Mouse (Mus musculus) neutrophil, adult 5-6 weeks (primary cell): ENCODE measurements around the gene Six2. TPM values are rescaled to one million over a fixed set of nuclear protein-coding genes. Genes with fewer than 3 reads are reported as not detected.
"Not testable (repeated sequence)": the region's sequence is repeated elsewhere in the genome, so short reads cannot be mapped to it uniquely, and the experiment has no call there.

Source experiments
- ATAC-seq: fragments of 151-379, 151-347 bp; 2 replicates; pipeline ENCODE4 v1.8.0; 2017; ENCODE audit warnings: mild to moderate bottlenecking, moderate TSS enrichment; ENCODE audit not compliant: insufficient number of reproducible peaks, poor library complexity, low FRiP score, severe bottlenecking; ENCODE audit errors: extremely low read depth
- total RNA-seq: library from RNA; stranded (forward); fragments of 200-1000 nt; gene quantifications from 2 replicates; pipeline ENCODE4 v1.2.3, GENCODE M21; 2017

The Six2 gene
- total RNA-seq, 1 experiment from 2014 or later: not detected

DNA sequence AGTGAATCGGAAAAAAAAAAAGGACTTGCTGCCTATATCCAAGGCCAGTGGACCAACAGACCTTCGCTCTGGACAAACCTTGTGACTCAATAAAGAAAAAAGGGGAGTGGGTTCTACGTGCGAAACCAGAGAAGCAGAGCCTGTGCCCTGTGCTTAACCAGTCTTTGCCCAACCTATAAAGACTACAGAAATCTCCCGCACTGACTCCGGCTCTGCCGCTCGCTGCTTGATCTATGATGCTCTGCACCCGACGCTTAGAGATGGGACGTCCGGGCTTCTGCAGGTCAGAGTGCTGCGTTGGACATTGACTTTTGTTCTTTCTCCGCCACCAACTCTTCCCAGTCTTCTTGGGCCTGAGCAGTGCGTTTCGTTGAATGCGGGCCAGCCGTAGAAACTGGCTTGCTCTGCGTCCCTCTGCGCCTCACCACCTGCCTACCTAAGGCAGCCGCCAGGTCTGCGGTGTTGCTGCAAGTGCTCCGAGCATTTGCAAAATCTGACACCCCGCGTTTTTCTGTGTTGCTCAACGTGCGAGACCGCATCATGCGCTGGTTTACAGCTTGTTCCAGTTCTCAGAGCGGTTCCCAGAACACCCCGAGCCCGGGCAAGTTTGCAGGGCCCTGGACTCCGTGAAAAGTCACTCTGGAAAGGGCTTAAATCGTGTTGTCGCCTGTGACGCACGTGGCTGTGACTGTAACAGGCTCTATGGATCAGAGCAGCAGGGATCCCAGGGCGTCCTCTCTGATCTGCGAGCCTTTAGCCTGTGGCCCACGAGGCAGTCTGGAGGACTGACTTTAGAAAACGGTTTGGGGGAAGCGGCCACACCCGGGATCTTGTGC, 3.8 kb upstream of the Six2 start:
- ATAC-seq: no peak

DNA sequence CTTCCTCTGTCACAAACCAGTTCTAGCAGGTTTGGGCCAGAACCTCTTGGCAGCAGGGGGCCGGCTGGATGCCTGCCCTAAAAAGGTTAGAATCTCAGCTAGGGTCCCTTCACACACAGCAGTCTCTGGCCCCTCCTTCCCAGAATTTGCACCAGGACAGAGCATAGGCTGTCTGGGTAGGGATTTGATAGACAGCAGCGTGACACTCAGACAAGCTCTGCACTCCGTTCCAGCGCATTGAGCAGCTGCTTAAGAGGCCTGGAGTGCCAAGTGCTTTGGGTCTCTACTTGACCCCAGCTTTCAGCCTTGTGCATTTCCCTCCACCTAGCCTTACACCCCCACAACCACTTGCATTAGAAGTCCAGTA, 2.9 kb upstream of the Six2 start:
- ATAC-seq: no peak

DNA sequence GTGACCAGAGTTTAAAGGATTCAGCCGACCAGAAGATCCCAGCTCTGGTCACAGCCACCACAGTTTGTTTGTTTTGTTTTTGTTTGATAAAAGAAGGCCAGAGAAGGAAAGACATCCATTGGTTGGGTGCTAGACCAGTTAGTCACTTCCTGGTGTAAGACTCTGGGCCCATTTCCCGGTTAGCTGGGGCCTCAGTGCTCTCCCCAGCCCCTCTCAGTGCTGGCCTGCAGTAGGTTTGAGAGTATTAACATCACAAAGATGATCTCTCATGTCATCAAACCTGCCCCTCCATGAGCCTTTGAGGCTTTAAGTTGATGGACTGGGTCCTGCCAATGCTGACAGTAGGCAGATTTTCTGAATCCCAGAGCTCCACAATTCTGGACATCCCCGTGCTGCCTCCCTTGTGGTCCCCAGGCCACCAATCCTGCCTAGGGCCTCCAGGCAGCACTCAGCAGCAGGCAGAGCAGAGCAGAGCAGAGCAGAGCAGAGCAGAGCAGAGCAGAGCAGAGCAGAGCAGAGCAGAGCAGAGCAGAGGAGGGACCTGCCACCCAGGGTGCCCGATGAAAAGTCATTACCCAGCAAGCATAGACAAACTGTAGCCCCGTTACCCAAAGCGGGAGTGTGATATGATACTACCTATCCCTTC, 2.4 kb upstream of the Six2 start:
- ATAC-seq: no peak

DNA sequence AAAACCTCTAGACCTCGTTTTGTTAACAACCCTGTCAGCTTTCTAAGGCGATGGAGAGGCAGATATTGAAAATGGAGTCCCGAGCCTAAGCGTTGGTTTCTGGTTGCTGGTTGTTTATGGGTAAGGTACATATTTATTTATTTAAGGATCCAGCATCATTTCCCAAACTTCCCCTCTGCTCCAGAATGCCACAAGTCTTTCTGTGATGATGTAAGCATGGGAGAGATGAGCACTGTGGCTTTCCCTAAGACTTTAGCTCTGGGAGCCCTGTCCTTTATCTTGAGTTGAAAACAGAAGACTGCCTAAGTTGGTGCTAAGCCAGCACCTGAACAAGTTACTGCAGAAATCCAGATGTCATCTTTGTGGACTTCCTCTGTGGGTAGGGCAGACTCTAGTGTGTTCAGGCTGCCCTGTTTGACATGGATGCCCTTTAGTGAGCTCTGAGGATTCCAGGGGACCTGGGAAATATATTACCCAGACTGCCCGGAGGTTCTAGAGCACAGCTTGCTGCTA, 1.8 kb upstream of the Six2 start:
- ATAC-seq: no peak

- no peak for ATAC-seq
These were observed 1.1 kb upstream of the Six2 start for GRCm38 (mm10) chr17:85688911-85689806.

DNA sequence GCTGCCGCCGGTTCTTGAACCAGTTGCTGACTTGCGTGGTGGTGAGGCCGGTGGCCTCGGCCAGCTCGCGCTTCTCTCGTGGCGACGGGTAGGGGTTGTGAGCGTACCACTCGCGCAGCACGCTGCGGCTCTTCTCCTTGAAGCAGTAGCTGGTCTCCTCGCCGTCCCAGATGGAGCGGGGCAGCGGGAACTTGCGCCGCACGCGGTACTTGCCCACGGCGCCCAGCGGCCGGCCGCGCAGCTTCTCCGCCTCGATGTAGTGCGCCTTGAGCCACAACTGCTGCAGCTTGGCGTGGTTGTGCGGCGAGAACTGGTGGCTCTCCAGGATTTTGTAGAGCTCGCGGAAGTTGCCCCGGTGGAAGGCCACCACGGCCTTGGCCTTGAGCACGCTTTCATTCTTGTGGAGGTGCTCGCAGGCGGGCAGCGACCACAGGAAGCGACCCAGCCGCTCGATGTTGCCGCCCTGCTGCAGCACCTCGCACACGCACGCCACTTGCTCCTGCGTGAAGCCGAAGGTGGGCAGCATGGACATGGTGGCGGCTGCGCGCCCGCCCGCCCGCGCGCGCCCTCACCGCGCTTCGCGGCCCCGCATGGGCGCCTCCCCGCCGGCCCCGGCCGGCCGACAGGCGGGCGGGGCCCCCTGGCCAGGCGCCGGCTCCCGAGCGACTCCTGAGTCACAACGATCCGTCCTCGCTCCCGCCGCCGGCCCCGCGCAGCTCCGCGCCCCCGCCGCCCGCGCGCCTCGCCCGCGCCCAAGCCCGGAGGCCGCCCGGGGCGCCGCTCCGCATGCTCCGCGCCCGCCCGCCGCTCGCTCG, 446 bp downstream of the Six2 start:
- ATAC-seq: no peak

DNA sequence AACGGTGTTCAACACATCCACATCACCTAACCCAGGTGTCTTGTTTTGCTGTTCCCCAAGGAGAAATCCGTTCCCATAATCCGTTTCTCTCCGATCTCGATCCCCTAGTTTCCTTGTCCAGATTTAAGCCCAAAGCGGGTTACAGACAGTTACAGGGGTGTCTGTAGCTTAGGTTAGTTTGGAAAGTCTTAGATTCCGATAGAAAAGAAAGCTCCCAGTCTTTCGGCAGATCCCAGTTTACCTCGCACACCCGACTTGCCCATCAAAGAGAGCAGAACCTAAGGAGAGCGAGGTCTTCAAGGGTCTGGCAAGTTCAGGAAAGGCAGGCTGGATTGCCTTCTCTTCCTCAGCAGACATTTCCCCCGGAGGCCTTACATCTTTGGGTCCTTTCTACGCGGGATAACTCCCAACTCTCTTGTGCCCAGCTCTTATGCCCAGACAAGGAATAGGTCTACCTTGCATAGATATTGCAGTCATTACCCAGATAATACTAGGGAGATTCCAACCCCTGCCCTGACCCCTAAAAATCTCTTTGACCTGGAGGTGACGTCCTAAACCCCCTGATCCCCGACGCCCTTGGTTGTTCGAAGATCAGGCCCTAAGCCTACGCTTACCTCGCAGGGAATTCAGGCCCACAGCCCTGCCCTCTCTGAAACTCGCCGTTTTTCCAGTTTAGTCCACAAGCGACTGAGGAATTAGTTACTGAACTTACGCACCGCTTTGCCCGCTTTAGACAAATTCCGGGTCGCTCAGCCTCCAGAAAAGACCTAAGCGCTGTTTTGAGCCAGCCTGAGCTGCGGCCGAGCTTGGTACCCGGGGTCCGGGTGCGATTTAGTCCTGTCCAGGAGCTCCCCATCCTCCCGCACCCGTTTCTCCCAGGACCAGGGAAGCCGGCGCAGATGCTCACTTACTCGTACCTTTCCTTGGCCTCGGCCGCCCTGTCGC, 1.3 kb downstream of the Six2 start:
- ATAC-seq: no peak

GRCm38 (mm10) chr17:85685689-85686281, 2.3 kb downstream of the Six2 start:
- ATAC-seq: no peak

GRCm38 (mm10) chr17:85684841-85685688, 3.0 kb downstream of the Six2 start:
- no peak for ATAC-seq

DNA sequence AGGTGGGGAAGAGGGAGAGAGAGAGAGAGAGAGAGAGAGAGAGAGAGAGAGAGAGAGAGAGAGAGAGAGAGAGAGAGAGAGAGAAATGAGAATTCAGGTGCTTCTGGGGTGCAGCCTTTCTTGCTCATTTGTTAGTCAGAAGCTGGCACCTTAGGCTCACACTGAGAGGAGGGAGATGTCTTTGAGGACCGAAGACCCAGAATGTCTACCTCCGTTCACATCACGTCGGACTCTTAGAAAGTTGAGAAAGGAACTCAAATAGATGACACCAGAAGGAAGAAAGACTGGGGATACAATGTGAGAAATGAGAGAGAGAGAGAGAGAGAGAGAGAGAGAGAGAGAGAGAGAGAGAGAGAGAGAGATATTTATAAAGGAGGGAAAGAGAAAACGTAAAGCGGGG, 3.6 kb downstream of the Six2 start:
- not testable (repeated sequence) for ATAC-seq

DNA sequence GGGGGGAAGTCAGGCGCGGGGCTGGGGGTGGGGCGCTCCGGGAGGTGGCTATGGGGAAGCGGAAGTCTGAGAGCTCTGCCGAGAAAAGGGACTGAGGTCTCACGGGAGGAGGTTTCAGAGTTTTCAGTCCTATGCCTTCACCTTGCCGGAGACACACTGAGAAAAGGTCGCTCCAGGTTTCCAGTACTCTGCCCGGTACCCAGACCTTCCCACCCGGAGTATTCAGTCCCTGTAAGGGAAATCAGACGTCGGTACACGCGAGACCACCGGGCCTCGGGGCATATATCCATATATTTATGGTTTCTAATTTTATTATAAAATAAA, 4.1 kb downstream of the Six2 start:
- ATAC-seq: no peak

DNA sequence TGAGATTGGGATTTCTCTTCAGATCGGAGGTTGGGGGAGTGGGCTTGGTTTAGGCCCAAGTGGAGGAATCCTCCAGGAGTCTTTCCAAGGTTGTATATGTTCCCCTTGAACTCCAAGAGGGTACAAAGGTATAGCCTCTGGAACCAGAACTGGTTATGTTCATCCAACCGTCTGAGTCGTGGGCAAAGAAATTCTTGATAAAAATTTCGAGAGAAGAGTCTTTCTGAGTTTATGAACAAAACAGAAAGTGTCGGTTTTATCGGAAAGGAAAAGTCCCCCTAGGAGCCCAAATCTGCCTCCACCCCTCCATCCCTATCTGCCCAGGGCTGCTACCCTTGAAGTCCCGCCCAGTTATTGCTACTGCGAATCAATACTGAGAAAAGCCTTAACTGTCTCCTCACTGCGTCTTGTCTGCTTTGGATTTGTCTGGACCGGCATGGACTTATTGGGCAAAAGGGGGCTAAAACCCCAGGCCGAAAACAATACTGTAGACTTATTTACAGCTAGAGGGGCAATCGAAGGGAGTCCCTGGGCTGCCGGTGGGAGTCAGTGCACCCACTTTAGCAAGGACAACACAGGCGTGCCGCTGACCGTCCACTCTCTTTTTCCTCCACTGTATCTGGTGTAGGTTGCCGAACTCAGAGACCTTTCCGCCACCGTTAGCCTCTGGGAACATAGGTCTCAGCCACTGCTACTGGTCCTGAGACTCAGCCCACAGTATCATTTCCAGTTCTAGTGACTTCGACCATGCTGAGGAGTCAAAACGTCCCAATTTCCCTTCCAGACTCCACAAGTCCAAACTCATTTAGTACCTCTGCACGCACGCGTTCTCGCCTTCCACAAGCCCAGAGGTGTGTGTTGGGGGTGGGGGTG, 4.7 kb downstream of the Six2 start:
- no peak for ATAC-seq

DNA sequence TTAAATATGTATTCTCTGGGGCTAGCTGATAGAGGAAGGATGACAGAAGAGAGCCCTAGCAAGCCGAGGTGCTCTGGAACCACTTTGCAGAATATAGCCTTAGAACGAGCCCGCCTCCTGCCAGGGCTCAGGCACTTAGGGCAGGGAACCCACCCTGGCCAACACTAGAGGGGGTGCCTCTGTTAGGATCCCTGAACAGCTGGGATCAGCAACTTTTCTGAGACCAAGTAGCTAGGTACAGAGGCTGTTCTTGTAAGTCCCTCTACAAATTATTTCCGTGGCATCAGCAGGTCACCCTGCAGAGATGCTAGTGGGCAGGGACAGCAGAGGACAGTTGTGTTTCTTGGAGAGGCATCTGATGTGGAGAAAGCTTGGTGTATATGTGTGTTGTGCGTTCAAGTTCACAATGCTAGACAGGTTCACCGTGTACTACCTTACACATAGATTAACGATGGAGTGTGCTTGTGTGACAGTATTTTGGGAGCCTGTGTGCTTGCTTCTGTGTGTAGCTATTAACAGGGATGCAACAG, 5.8 kb downstream of the Six2 start:
- ATAC-seq: no peak

DNA sequence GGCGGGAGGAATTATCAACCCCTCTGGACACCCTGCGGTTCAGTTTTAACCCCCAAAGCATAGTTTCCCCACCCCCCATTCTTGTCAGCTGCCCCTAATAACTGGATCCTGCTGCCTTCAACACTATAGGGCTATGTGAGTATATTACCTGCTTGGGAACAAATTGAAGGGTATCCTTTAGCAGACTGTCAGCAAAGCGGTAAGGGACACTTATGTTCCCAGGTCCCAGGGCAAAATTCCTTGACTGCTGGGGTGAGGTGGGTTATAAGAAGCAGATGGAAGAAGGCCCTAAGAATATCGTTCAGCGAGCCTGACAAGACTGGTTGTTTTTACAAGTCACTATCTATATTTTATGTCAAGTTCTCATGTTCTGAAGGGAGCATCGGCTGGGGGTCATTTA, 6.3 kb downstream of the Six2 start:
- ATAC-seq: no peak

DNA sequence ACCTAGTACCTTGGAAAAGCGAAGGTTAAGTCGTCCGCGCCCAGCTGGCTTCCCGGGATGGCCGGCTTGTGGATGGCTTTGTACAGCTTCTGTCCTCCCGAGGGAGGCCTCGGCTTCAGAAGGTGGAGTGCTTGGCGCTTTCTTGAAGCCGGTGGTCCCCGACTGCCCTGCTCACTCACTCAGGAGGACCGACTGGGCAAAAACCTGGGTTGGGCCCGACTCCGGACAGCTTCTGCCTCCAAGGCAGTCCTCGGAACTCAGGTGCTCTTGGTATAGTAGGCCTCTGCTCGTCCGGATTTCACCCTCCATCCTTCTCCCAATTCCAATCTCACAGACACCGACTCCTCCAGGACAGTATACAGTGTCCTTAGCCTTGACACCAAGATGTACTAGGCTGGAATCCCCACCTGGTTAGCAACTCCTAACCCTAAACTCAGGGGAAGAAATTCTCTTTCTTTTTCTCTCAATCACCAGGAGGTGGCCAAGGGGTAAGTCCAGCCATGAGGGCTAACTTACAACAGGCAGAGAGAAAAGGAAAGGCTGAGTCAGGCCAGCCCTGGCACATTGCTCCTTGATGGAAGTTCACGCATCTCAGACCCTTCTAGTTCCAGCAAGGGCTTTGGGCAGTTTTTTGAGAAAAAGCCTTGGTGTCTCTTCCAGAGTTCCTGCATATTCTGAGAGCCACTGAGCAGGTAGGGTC, 7.1 kb downstream of the Six2 start:
- ATAC-seq: no peak
